Mouse (Mus musculus) kidney, adult 2 months (tissue): ENCODE measurements at regions not wholly inside any gene's neighbourhood (a gene's known extent, or its start where the extent isn't known, plus 50 kb on each side); places are given as distances from the start of the nearest gene placed in this dataset.

Experiments
- CTCF ChIP-seq: fragments of 200-500 bp; conservative IDR thresholded peaks from 2 replicates; pipeline ENCODE4 v1.5.1; 2011; ENCODE audit warnings: low read depth, mild to moderate bottlenecking, control low read depth, low read length, moderate library complexity, mixed read lengths; ENCODE audit not compliant: insufficient read depth, insufficient read length
- POLR2A ChIP-seq: fragments of 200-500 bp; IDR thresholded peaks from one replicate; pipeline ENCODE4 v1.6.1; 2011; ENCODE audit warnings: low read depth, low read length, control low read depth

GRCm38 (mm10) chr13:28898900-28899299 lies 54.6 kb downstream of the Sox4 start:
- no peak for TF ChIP-seq CTCF
- no peak for TF ChIP-seq POLR2A
